Mouse (Mus musculus): ENCODE results near the gene Spatc1l. TPM values are rescaled to one million over a fixed set of nuclear protein-coding genes. Genes with fewer than 3 reads are reported as not detected.

The Spatc1l gene
- total RNA-seq (2014; fragmentation: Nextera tagmentation) (not detected in 2 replicates), total RNA-seq (2017) (not detected in 2 replicates)

DNA sequence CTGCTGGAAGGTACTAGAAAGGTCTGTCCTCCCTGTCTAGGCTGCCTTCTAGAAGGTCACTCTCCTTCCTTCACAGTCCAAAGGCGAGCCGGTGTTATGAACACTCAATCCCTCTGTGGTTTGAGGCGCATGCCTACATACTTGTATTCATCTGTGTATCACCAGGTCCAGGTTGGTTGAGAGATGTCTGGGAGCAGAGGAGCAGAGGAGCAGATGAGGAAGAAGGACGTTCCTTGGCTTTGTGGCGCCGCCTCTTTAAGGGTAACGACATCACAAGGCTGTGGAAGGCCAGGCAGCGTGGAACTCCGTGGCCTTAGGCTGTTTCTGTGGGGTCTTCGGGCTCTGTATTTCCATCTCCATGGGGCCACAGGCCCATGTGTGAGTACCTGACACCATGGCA lies at the start of gene Spatc1l:
Gene Spatc1l, plus strand, starts transcription at position 301 of the 400 bp plus-strand sequence.
- ATAC-seq (replicated peaks; ENCODE audit: low FRiP score, low TSS enrichment, poor library complexity, severe bottlenecking): no peak

- peak; percentile 99 for ATAC-seq (replicated peaks; ENCODE audit: low FRiP score, low TSS enrichment, poor library complexity, severe bottlenecking)
Observed at GRCm38 (mm10) chr10:76512965-76513583, 49.0 kb upstream of the Spatc1l start.

GRCm38 (mm10) chr10:76530922-76531321 lies 31.1 kb upstream of the Spatc1l start:
- peak; percentile 13 for ATAC-seq (replicated peaks; ENCODE audit: low FRiP score, low TSS enrichment, poor library complexity, severe bottlenecking)

- peak; percentile 99 for ATAC-seq (replicated peaks; ENCODE audit: low FRiP score, low TSS enrichment, poor library complexity, severe bottlenecking)
Observed at GRCm38 (mm10) chr10:76531375-76531774, 30.7 kb upstream of the Spatc1l start, which contains the start of gene Lss. TSS of gene Lss (plus strand) at chr10:76531588.

GRCm38 (mm10) chr10:76531828-76532227 lies 30.2 kb upstream of the Spatc1l start:
- 0 out of 2 replicates have a peak, but pooled peaks have one; percentile 3 for ATAC-seq (replicated peaks; ENCODE audit: low FRiP score, low TSS enrichment, poor library complexity, severe bottlenecking)

- no peak for ATAC-seq (replicated peaks; ENCODE audit: low FRiP score, low TSS enrichment, poor library complexity, severe bottlenecking)
Observed at GRCm38 (mm10) chr10:76535526-76535925, 26.5 kb upstream of the Spatc1l start.

DNA sequence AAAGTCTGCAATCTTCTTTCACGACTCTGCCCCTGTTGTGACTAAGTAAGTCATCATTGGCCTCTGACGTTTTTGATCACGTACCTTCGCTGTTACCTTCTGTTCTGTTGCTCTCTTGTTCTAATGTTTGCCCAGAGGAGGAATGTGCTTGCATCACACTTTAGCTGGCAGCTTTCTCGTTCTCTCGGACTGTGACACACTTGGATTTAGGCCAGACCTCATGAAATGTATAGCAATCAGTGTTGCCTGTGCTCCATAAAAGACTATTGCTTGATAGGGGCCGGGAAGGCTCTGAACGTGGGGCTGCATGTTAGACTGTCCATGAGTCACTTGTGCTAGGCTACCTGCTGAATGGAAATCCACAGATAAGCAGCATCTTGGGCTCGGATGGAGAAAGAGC lies 24.5 kb upstream of the Spatc1l start:
- ATAC-seq (replicated peaks; ENCODE audit: low FRiP score, low TSS enrichment, poor library complexity, severe bottlenecking): no peak

- ATAC-seq (replicated peaks; ENCODE audit: low FRiP score, low TSS enrichment, poor library complexity, severe bottlenecking): 0 out of 2 replicates have a peak, but pooled peaks have one; percentile 19
Observed at GRCm38 (mm10) chr10:76541336-76542085, 20.6 kb upstream of the Spatc1l start.

- ATAC-seq (replicated peaks; ENCODE audit: low FRiP score, low TSS enrichment, poor library complexity, severe bottlenecking): 0 out of 2 replicates have a peak, but pooled peaks have one; percentile 8
Observed at GRCm38 (mm10) chr10:76542636-76543375, 19.3 kb upstream of the Spatc1l start.

- ATAC-seq (replicated peaks; ENCODE audit: low FRiP score, low TSS enrichment, poor library complexity, severe bottlenecking): no peak
Observed at GRCm38 (mm10) chr10:76546566-76546965, 15.5 kb upstream of the Spatc1l start.

DNA sequence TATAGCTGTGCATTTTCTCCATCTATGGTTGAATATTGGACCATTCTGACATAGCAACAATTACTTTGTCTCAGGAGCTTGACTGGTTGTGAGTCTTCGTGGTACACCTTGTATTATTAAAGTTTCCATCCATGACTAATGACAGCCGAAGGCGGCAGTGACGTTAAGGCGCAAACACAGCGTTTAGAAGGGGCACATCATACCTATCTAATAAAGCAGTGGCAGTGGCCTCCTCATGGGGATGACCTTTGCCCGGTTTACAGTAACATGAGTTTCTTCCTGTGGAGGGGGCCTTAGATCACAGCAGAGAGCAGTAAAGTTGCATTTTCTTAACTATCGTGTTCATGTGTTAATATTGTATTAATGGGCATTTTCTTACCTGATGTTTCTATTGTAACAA lies 13.9 kb upstream of the Spatc1l start:
- ATAC-seq (replicated peaks; ENCODE audit: low FRiP score, low TSS enrichment, poor library complexity, severe bottlenecking): no peak

- ATAC-seq (replicated peaks; ENCODE audit: low FRiP score, low TSS enrichment, poor library complexity, severe bottlenecking): no peak
Observed at GRCm38 (mm10) chr10:76550458-76550857, 11.6 kb upstream of the Spatc1l start.

- ATAC-seq (replicated peaks; ENCODE audit: low FRiP score, low TSS enrichment, poor library complexity, severe bottlenecking): no peak
Observed at GRCm38 (mm10) chr10:76551556-76551955, 10.5 kb upstream of the Spatc1l start.

DNA sequence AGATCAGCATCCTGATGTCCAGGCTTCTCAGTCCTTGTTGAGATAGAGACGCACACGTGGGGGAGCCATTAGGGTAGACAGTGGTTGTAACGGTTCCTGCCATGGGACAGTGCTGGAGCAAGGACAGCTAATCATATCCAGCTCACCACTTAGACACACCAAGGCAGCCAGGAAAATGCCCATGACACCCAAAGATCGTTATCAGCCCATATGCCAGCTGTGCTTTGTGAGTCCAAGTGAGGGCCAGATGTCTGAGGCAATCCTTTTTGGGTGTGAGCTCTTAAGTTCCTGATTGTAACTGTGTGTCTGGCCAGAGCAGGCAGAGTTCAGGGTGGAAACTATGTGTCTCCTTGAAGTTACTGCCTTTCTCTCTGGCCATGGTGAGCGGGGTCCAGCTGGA lies 8.0 kb upstream of the Spatc1l start:
- ATAC-seq (replicated peaks; ENCODE audit: low FRiP score, low TSS enrichment, poor library complexity, severe bottlenecking): no peak

DNA sequence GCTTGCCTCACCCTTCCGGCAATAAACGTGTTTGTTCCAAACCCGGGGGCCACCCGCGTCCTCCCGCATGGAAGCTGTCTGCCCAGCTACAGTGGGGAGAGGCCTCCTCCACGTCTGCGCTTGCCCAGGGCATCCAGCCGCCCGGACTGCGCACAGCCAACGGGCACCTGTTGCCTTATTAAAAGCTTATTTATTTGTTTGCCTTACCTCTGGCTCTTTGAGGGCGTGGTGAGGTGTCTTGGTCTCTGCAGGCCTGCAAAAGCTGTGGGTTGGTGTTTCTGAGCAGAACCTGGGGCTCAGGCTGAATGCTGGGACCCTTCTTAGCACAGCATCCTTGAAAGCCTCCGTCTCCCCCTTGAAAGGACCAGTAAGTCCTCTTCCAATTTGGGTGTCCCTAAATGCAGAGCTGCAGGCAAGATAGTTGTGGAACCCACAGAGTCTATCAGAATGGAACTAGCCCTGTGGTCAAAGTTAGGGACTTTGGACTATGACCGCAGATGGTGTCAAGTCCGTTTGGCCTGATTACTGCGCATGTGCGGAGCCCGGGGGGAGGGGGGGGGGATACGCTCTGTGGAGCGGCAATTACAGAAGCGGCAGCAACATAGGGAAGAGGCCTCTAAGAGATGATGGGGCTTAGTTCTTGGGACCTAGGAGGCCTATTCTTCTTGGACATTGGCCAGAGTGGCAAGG lies 8.1 kb downstream of the Spatc1l start:
- no peak for ATAC-seq (replicated peaks; ENCODE audit: low FRiP score, low TSS enrichment, poor library complexity, severe bottlenecking)

GRCm38 (mm10) chr10:76571070-76571469 lies 9.0 kb downstream of the Spatc1l start:
- ATAC-seq (replicated peaks; ENCODE audit: low FRiP score, low TSS enrichment, poor library complexity, severe bottlenecking): 0 out of 2 replicates have a peak, but pooled peaks have one; percentile 19

DNA sequence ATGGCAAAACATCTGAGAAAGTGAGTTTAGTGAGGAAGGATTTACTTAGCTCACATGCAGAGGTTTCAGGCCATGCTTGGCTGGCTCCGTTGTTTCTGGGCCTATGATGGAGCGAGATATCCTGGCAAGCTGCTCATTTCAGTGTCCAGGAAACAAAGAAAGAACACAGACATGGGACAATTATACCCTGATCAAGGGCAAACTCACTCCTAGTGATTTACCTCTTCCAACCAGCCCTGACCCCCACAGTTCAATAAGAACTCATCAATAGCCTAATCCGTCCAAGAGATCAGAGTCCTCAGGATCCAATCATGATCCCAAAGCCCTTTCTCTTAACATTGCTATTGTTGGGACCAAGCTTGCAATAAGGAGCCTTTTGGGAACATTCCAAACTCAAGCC lies 10.1 kb downstream of the Spatc1l start:
- ATAC-seq (replicated peaks; ENCODE audit: low FRiP score, low TSS enrichment, poor library complexity, severe bottlenecking): no peak

- ATAC-seq (replicated peaks; ENCODE audit: low FRiP score, low TSS enrichment, poor library complexity, severe bottlenecking): no peak
Observed at GRCm38 (mm10) chr10:76575374-76575773, 13.3 kb downstream of the Spatc1l start, which contains the start of gene Ftcd. TSS of gene Ftcd (plus strand) at chr10:76575648.

- no peak for ATAC-seq (replicated peaks; ENCODE audit: low FRiP score, low TSS enrichment, poor library complexity, severe bottlenecking)
Observed at GRCm38 (mm10) chr10:76576920-76577319, 14.8 kb downstream of the Spatc1l start.

Data from megakaryocyte-erythroid progenitor cell, adult 5-6 weeks (primary cell).